Mouse (Mus musculus) layer of hippocampus, adult 9-10 months (tissue): ENCODE measurements around the gene Krt19.

Source experiments
- DNase-seq: peaks from one replicate; pipeline ENCODE4 v3.0.0; 2022; ENCODE audit warnings: low spot score

Gene Krt19

DNA sequence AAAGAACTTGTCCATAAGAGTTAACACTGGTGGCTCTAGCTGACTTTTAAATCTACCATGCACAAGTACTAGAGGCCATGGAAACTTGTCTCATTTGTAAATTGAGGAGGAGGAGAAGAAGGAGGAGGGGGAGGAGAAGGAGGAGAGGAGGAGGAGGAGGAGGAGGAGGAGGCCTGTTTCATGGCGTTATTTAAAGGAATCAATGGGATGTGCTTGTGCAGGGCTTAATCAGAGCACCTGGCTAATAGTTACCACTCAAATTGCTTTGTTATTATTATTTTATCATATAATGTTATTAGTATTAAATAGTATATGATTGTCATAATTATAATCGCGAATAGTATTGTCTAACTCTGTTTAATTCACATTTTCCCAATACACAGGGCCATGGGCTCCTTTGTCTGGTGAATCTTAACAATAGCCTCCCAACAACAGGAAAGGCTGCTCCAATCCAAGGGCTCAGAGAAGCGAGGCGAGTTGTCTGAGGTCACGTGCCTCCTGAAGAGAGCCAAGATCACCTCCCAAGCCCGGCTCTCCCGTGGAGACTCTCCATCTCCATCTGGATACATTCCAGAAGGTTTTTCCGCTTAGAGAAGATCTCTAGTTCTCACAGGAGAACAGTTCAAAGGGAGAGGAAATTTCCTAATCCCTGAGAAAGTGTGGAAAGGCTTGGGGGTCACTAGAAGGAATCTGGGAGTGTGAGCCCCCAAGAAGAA lies at the start of gene Krt19:
Krt19 (minus strand) TSS at position 51 of the 716 bp plus-strand sequence.
- DNase-seq: no peak

DNA sequence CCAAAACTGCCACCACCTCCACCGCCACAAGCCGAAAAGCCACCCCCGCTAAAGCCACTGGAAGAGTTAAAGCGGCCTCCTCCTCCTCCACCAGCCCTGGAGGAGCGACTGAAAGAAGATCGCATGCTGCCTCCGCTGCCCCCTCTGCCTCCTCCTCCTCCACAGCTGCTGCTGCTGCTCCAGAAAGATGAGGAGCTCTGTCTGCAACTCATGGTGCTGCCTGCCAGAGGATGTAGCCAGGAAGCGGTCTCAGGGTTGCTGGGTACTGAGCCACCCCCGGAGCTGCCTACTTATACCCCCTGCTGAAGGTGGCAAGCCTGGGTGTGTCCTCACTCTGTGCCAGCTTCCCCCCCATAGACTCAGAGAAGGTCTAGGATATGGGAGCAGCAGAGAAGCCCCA lies 44.5 kb upstream of the Krt19 start, which contains the start of gene Krt9:
Krt9 (minus strand) TSS at position 255 of the 400 bp plus-strand sequence.
- DNase-seq: no peak

DNA sequence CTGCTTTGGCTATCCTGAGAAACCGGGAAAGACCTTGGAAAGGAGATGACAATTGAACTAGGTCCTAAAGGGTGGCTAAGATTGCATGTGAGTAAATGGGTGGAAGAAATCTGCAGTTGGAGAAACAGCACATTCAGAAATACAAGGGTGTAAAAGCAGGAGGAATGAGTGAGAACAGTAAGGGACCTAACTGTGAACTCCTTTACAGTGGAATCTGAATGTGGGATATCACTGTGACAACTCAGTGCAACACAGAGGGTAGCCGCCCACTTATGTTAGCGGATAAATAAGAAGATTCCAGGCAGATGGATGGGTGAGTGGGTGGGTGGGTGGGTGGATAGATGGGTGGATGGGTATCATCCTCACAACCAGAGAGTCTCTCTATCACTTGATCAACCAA lies 43.4 kb upstream of the Krt19 start:
- no peak for DNase-seq

DNA sequence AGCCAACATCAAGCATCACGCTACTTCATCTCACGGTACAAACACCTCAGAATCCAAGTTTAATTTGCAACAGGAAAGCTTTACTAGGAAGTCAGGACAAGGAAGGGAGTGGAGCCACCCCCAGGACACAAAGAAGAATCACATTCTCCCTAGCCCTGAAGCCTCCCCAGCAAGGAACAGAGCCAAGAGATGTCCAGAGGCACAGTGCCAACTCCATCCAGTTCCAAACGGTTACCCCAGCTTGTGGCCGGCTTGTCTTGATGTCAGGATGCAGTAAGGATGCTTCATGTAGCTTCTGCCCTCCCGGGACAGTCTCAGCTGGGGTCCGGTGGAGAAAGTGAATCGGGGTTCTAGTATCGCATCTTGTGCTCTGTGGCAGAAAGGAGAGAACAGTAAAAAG lies 38.3 kb upstream of the Krt19 start:
- no peak for DNase-seq

DNA sequence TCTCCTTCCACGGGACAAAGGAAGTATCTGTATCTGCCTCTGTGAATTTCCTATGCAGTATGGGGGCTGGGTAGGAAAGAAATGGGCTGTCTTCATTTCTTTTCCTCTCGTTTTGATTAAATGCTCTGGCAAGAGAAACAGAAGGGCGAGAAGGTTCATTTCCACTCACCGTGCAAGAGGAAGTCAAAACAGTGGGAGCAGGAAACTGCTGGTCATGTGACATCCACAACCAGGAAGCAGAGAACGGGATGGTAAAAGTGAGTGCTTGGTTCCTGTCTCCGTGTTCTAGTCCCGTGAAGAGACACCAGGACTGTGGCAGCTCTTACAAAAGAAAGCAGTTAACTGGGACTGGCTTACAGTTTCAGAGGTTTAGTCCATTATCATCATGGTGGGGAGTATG lies 33.3 kb upstream of the Krt19 start:
- DNase-seq: no peak

DNA sequence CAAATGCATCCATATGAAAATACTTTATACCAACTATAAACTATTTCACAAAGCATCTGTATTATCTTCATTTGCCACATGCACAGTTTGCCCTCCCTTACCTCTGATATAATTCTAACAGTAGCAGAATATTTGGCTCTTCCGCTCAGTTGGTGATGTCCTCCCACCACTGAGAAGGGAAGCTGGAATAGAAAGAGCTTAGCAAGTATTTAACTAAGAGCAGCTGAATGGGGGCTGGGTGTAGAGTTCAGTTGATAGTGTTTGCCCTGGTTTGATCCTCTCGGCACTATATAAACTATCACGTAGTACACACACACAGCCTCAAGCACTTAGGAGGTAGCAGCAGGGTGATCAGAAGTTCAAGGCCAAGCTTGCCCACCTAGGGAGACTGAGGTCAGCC lies 30.8 kb upstream of the Krt19 start:
- no peak for DNase-seq

DNA sequence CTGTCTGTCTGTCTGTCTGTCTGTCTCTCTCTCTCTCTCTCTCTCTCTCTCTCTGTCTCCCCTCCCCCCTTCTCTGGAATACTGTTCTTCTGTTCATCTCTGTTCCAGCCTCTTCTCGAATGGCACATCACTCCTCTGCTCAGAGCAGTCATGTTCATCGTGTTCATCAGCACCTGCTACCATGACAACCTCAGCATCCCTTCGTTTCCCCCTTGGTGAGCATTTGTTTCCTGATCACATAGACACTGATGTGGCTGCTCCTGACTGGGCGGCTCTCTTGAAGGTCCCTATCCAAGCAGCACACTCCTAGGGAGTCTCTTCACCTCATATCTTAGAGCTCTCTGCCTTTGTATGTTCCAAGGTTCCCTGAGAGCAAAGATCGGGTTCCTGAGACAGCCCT lies 29.8 kb upstream of the Krt19 start:
- no peak for DNase-seq

DNA sequence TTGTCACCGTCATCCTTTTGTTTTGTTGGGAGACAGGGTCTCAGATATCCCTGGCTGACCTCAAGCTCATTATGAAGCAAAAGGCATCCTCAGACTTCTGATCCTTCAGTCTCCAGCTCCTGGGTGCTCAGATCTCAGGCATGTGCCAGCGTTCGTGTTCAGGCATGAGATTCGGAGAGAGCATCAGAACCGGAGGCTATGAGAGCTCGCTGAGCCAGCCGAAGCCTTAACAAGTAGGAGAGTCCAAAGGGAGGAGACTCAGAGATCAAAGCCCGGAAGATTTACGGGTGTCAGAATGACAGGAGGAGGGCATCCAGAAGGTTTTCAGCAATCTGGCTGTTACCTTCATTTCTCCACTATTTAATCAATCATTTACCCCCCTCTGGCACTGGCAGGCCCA lies 28.3 kb upstream of the Krt19 start:
- DNase-seq: no peak

DNA sequence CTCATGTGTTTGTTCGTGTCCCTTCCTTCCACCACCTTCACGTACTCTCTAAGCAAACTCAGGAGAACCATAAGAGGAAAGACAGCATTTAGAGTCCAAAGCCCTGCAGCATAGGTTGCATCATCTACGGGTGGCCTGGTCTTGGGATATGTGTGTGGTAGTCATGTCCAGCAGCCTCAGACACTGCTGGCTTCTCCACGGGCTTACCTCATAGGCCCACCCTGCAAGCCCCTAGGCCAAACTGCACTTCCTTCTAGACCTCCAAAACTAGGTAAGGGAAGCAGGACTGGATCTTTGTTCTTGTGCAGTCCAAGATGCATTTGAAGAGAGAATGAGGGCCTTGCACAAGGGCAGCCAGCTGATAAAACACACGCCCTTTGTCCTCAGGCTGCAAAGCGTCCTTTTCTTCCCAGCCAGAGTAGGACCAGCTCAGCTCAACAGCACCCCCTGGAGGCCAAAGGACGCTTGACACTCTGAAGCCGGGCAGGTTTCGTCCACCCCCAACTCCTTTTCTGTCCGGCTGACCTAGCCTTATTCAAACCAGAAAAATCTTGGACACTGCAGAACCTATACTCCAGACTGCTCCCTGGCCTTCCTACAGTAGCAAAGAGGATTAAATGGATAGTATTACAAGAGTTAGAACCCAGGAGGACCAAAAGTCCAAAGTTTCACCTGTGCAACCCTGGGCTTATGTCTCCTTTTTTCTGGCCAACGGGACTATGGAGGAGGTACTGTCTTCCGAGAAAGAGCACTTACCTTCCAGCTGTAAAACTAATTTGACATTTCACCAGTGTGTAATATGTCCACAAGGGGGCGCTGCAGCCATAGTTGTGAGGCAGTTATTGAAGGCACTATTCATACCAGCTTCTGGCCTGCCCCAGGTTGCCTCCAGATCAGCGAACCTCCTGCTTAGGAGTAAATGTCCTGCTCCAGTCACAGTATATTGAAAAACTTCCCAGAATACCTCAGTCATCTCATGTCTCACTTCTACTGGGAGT lies 20.6 kb upstream of the Krt19 start:
- peak; percentile 72 for DNase-seq

DNA sequence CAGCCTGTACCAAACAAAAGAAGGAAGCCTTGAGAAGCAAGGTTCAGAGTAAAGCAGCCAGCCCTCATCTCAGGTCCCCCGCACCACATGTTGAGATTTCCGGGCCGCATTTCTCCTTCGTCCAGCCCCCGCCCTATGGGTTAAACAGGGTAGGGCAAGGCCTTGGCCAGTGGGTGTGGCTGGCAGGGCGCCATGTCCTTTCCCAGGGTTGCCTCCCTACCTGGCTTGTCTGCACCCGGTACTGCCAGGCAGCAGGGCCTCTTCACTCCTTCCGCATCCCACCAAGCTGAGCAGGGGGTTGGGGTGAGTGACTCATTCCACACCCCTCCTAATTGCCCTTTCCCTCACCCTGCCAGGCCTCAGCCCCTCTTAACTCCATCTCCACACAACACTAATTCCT lies 19.6 kb upstream of the Krt19 start:
- no peak for DNase-seq

DNA sequence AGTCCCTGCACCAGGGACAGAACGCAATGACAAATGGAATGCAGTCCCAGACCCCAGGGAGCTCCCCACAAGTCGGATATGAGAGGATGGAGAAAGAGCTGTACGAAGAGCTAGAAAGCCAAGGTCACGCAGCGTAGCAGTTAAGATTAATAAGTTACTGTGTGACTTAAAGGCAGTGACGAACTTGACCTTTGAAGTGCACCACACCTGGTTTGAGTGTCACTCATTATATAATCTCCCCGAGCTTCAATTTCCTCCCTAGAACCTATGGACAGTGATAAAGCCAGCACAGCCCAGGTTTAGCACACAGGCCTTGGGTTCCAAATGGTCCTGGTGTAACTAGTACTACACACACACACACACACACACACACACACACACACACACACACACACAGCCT lies 15.9 kb upstream of the Krt19 start:
- no peak for DNase-seq

DNA sequence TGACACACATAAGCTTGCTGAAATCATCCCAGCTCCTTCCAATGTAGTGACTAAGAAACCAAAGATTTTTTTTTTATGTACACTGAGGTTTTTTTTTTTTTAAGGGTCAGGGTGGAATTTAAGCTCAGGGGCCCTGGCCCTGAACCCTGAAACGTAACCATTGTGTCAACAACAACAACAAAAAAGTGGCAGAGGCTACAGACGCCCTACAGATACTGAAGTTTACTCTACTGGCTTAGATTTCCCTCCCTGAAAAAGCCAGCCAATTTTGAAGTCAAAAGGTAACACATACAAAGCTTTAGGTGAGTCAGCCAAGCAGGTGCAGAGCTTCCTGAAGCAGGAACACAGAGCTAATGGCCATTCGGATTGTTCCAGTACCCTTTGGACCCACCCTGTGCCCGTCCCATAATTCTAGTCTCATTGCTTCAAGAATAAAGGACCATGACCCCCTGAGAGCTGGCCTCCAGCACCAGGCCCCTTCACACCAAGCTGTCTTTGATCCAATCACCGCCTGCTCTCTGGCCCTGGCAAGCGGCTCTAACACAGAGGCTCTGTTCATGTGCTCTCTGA lies 9.5 kb upstream of the Krt19 start:
- no peak for DNase-seq

DNA sequence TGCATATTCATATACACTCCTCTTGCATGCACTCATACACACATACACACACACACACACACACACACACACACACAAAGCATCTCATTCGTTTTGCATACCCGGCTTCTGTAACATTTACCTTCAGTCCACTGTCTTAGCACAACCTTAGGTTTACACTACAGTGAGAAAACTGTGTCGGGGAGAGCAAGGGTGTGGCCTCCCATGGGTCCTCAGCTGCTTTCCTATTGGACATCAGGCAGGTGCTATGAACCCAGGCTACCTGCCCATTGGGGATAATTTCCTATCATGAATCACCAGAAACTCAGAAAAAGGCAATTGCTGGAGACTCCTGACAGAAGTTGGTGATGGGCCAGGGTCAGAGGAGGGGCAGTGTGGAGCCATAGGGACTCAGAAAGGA lies 8.9 kb upstream of the Krt19 start:
- DNase-seq: no peak

DNA sequence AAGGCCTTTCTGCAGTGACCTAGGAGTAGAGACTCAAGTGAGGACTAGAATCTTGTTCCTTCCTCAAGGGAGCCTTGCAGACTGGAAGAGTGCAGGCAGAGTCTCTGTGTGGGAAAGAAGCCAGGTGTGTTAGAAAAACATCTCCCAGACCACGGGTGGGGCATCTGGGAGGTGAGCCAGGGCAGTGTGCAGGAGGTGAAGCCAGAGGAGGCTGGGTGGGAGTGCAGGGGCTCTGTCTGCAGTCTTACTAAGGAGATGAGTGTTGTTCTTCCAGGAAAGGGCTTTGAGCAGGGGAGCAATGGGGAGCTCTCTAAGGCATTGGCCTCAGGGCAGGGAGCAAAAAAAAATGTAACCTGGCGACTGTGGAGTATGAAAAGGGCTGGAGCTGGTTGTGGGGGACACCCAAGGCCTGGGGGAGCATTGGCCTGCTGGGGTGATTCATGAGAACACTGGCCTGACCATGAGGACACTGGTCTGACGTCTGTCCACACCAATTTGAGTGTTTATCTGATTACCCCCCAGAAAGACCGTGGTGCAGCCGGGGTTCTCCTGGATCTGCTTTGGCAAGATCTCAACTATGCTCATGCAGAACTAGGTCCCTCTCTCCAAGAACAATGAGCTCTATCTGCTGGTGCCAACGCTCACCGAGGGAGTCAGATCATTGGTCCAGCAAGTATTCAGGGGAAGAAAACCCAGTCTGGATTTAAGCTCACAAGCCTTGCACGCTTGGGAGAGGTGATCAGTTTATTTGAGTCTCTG lies 7.2 kb upstream of the Krt19 start:
- no peak for DNase-seq

DNA sequence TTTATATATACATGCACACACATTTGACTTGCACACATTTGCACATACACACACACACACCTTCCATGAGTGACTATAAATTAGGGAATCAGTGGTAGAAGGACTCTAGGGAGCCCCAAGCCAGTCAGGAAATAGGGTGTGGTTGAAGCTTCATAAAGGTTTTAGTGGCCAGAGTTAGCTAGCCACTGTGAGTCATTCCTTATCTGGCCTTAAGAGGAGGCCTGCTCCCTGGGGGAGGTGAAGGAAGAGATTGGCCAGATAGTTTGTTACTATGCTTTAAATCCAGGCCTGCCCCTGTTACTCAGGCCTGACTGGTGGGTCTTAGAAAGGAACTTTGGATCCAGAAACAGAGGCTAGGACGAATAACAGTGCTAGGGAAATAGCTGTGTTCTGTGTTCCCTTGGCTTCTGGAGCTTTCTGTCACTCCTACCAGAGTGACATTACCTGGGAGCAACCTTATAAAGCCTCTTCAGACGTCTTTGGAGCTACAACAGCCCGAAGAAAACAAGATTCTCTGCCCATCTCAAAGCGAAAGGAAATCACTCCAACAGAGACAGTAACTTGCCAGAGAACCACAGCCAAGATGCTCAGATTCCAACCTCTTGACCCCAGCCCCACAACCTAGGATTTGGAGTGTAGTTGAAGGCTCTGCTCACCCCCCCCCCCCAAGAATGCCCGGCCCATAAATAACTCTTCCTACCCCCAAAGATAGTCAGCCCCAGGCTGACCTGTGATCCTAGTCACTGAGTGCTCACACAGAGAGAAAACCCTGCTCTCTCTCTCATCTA lies 705 bp downstream of the Krt19 start:
- no peak for DNase-seq

DNA sequence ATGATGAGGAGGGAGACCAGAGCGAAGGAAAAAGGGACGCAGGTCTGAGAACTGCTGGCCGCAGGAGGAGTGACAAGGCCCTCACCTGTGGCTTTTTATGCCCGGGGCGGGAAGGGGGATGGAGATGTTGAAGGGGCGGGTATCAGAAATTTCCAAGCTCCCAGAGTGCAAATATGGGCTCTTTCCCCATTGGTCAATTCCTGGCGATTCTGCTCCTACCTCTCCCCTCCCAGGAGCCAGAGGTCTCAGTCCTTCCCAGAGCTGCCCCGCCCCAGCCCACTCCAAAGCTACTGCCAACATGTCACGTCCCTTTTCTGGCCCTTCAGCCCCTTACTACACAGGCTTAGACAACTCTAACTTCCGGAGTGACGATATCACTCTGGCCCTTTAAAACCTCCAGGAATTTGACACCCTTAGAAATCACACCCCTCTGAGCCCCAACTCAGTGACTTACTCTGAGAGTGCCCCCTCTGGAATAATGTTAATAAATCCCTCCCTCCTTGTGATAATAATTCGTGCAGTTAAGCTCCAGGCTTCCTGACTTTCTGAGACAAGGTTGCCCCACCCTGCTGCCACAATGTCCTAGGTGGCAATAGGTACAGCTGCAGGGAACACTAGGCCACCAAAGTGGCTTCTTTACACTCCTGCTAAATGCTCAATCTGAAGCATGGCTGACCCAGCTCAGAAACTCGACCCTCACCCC lies 2.5 kb downstream of the Krt19 start:
- DNase-seq: no peak

DNA sequence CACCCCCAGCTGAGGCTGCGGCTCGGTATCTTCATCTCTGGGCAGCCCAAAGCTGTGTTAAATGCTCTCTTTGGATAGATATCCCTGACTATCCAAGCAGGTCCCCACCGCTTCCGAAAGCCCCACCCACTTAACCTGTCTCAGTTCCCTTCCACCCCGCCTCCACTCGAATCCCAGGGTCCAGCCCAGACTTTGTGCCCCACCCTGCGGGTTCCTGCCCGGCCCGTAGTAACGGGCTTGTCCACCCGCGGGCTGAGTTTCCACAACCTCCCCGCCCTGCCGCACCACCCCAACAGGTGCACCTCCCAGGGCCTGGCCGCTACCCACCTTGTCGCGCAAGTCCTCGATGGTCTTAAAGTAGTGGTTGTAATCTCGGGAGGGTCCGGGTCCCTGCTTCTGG lies 3.4 kb downstream of the Krt19 start:
- DNase-seq: no peak

DNA sequence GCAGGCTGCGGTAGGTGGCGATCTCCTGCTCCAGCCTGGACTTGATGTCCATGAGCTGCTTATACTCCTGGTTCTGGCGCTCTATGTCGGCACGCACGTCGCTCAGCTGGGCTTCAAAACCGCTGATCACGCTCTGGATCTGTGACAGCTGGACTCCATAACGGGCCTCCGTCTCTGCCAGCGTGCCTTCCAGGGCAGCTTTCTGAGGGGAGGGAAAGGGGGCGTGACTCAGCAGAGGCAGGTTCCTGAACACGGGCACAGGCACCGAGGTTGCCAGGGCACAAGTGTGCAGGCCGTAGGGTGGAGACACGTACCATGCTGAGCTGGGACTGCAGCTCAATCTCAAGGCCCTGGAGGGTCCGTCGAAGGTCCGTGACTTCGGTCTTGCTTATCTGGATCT lies 7.5 kb downstream of the Krt19 start:
- DNase-seq: no peak

DNA sequence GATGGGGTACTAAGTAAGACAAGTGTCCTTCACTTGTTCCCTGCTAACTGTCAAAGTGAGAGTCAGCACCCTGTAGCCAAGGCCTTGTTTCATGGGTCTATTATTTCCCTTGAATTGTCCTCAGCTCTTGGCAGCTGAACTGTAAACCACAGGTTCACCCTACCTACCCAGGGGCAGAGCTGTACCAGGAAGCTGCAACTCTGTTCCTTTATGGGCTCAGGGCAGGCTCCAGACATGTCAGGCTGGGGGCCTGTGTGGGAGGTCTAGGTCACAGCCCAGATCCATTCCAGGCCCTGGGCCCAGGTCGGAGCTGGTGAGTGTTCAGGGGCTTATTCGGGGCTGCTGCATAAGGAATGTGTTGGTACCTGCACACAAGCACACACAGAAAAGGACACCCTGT lies 9.1 kb downstream of the Krt19 start:
- DNase-seq: no peak

DNA sequence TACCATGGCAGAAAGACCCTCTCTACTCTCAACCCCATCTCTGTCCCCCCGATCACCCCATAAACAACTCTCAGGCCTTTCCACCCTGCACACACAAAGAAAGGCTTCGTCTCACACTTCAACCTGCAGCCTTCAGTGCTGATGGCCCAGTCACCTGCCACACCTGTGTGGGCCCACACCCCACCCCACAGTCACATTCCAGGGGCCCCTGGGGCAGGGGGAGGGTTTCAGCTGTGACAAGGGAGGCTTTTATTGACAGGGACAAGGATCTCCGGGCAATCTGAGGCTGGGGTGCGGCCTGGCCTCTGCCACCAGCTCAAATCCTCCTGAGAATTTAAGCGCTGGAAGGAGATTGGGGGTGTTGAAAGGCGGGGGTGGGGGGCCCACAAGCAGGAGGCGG lies 9.7 kb downstream of the Krt19 start:
- no peak for DNase-seq

DNA sequence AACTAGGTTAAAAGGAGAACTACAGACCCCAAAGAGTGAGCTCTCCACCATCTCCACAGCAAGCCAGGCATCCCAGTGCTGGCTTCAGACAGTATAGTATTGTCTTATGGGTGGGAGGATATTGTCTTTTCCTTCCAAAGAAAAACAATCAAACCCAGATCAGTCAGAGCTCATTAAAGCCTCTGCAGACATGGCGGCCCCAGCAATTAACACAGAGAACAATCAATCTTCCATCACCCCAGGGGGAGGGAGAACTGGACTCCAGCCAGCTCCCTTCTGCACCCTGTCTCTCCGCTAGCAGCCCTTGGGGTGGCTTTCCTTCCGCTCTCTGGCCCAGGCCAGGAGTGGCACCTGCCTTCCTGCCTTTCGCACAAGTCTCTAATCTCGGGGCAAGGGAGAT lies 10.8 kb downstream of the Krt19 start:
- no peak for DNase-seq
